Mouse (Mus musculus): ENCODE data around the gene Olfr819.
"Not testable (repeated sequence)": the region's sequence is repeated elsewhere in the genome, so short reads cannot be mapped to it uniquely, and the experiment has no call there.

- TF ChIP-seq CTCF (IDR thresholded peaks at IDR 0.05; ENCODE audit: extremely low read depth, insufficient read depth, insufficient read length, insufficient replicate concordance); POLR2A (IDR thresholded peaks at IDR 0.05; ENCODE audit: low read depth, low read length): not testable (repeated sequence)
These were observed 5.9 kb upstream of the Olfr819 start for GRCm38 (mm10) chr10:129972994-129973393.

Measured in spleen, adult 2 months (tissue).